Mouse (Mus musculus): Measurements from ENCODE around the gene Ebpl.

The Ebpl gene

GRCm38 (mm10) chr14:61360131-61360980 is at the start of gene Ebpl:
Ebpl (minus strand) TSS chr14:61360439.
- peak; percentile 87 for DNase-seq (ENCODE audit: low spot score)

DNA sequence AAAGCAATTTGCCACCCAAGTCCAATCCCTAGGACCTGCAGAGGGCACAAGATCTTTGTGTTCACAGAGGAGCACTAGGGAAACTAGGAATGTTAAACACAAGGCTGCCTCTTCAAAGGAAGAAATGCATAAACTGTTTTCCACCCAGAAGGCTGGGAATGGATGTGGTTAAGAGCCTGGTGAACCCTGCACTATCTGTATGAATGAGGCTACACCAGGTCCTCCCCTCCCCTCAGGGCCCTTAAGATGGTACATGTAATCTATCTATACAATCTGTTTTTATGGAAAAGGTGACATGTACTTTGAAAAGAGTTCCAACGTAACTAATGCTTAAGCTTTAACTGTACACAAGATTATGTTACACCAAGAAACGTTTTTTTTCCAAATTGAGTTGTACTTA is 49.8 kb upstream of the Ebpl start:
- no peak for DNase-seq (ENCODE audit: low spot score)

DNA sequence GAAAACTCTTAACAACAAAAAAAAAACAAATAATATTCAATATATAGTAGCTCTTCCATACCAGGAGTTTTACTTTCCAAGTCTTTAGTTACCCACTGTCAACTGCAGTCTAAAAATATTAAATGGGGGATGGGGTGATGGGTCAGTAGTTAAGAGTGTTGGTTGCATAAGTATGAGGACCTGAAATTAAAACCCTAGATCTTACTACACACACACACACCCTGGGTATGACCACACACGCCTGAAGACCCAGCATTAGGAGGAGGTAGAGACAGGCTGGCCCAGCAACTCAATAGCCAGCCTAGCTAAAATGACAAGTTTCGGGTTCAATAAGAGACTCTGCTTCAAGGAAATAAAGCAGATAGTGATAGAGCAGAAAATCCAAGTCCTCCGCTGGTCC is 46.8 kb upstream of the Ebpl start:
- no peak for DNase-seq (ENCODE audit: low spot score)

DNA sequence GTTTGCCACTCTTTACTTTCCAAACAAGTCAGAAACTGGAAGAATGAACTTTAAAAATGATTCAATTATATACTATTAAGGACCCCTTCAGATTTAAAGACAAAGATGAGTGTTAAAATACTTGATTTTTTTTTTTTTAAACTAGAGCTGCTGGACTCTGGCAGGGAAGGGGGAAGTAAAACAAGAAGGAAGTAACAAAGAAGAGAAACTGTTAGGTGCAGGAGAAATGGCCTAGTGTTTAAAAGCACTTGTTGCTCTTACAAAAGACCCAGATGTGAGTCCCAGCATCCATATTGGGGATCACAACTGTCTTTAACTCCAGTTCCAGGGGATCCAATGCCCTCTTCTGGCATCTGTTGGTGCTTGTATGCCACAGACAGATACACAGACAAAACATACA is 45.5 kb upstream of the Ebpl start:
- no peak for DNase-seq (ENCODE audit: low spot score)

DNA sequence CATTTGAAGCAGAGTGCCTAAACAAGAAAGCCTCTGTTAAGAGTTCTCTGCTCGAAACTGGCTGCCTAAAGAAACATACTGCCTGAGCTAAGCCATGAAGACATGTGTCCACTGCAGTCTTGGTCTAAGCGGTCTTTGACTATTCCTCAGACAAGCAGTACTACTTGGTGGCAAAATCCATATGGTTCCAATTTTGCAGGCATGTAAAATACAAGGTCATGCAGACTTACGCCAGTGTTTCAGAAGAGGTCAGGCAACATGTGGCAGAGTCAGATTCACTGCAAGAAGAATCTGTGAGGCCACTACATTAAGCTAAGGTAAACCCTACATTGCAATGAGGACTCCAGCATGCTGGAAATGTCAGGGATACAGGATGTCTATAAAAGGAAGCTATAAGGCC is 44.7 kb upstream of the Ebpl start:
- no peak for DNase-seq (ENCODE audit: low spot score)

GRCm38 (mm10) chr14:61394745-61395144 is 34.5 kb upstream of the Ebpl start:
- DNase-seq (ENCODE audit: low spot score): no peak

- no peak for DNase-seq (ENCODE audit: low spot score)
Measured at GRCm38 (mm10) chr14:61390586-61390985, 30.3 kb upstream of the Ebpl start.

GRCm38 (mm10) chr14:61367290-61367689 is 7.1 kb upstream of the Ebpl start:
- no peak for DNase-seq (ENCODE audit: low spot score)

- no peak for DNase-seq (ENCODE audit: low spot score)
Measured at GRCm38 (mm10) chr14:61364656-61365055, 4.4 kb upstream of the Ebpl start.

GRCm38 (mm10) chr14:61363734-61364133 is 3.5 kb upstream of the Ebpl start:
- no peak for DNase-seq (ENCODE audit: low spot score)

- no peak for DNase-seq (ENCODE audit: low spot score)
Measured at GRCm38 (mm10) chr14:61362268-61362667, 2.0 kb upstream of the Ebpl start.

DNA sequence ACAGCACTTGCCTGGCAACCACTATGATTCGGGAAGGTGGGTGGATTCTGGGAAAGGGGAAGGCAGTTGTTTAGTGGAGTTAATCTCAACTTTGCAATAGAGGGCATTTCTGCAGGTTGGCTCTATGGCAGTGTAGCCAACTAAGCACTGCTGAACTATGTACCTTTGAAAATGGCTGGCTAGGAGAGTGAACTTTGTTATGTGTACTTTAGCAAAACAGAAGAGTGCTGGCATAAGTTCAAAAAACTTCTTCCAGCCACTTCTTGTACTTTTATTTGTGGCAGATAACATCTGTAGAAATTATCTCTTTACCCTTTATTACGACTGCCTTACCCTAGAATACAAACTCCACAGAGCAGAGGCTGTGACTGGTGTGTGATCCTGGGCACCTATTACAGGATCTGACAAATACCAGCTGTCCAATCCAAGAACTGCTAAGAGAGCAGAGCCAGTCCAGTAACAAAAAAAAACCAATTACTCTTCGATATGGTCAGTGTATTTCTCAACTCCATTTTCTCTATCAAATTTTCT is 807 bp upstream of the Ebpl start:
- DNase-seq (ENCODE audit: low spot score): no peak

DNA sequence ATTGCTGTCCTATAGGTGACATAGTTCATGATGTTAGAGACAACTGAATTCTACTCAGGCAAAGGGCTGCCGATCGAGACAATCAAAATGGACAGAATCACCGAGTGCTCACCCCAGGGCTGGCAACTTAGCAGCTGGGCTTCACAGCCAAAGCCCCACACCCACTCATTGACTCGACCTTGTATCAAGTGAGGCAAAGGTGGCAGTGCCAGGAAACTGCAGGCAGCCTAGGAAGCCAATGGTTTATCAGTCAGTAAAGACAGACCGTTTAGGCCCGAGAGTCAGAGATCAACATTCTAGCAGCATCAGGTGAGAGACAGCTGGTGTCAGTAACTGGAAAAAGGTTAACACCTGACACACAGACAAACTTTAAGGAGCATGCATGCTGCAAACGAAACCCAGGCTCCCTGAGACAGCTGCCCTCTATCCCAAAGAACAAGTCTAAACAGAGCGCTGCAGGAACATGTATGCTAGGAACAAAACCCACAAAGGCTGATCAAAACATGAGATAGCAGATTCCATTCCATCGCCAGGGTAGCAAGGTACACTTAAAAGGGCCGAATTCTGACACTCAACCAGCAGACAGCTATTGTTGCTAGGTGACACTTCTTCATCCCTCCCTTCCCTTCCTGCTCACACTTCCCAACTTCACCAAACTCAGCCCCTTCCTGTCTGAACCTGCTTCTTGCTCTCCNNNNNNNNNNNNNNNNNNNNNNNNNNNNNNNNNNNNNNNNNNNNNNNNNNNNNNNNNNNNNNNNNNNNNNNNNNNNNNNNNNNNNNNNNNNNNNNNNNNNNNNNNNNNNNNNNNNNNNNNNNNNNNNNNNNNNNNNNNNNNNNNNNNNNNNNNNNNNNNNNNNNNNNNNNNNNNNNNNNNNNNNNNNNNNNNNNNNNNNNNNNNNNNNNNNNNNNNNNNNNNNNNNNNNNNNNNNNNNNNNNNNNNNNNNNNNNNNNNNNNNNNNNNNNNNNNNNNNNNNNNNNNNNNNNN is 5.7 kb downstream of the Ebpl start:
- no peak for DNase-seq (ENCODE audit: low spot score)

DNA sequence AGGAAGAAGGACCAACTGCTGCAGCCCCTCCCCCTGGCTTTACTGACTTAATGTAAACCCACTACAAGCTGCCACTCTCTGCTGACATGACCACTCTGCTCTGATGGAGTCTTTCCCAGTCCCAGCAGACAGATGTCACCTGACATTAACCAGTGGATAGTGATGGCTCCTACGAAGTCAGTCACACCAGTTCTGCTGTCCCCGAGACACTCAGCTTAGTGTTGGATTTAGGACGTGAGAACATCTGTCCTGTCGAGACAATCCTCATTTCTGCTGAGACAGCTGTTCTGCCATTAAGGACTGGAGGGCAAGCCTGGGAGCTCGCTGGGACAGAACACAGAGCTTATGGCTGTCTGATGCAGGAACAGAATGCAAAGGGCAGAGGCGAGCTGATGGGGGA is 9.4 kb downstream of the Ebpl start:
- no peak for DNase-seq (ENCODE audit: low spot score)

DNA sequence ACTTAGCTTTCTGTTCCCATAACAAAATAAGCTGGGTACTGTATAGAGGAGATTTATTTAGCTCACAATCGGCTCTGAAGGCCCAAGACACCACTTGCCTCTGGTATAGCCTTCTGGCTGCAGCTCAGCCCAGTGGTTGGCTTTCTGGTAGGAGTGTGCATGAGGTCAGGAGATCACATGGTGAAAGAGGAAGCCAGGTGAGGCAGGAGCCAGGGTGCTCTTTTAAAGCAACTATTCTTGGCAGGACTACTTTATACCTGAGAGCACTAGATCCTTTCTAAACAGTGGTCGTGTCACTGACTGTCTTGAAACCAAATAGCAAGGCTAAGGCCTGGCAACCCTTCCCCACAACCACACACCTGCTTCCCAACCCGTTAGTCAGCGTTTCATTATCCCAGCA is 10.4 kb downstream of the Ebpl start:
- no peak for DNase-seq (ENCODE audit: low spot score)

- no peak for DNase-seq (ENCODE audit: low spot score)
Measured at GRCm38 (mm10) chr14:61346827-61347698, 13.2 kb downstream of the Ebpl start.

GRCm38 (mm10) chr14:61344590-61344989 is 15.6 kb downstream of the Ebpl start:
- no peak for DNase-seq (ENCODE audit: low spot score)

DNA sequence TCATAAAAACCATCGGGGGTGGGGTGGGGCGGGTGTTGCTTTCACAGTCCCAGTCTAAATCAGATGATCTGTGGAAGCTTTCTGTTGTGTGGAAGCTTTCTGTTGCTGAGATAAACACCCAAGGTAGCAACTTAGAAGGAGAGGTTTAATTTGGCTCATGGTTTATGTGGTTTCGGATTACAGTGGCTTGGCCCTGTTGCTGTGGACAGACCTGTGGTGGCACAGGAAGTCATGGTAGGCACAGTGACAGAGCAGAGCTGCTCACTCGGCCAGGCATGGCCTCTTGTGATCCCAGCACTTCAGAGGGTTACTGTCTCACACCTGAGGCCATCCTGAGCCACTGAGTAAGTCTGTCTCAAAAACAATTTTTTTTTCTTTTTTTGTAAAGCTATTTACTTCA is 20.9 kb downstream of the Ebpl start:
- DNase-seq (ENCODE audit: low spot score): no peak

DNA sequence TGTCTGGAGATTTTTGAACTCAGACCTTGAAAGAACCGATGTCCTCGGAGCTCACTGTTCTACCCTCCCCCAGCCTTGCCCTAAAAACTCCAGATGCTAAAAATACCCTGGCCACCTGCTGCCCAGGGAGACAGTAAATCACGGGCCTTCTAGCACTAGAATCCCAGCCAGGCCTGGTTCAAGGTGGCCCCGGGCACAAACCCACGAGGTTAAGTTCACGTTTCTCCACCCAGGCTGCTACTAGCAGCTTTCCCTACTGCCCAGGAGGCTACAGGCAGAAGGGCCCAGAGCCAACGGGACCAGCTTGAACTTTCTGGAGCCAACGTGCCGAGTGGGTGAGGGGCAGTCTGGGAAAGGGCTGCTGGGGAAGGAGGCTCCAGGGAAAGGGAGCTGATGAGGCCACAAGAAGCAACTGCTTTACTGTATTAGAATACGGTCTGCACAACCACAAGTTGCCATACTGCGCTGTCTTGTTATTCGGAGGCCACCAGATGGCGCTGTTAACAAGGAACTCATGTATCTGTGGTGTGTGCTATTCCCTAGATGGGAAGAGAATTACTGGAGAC is 29.2 kb downstream of the Ebpl start:
- peak; percentile 88 for DNase-seq (ENCODE audit: low spot score)

- no peak for DNase-seq (ENCODE audit: low spot score)
Measured at GRCm38 (mm10) chr14:61330591-61330990, 29.6 kb downstream of the Ebpl start.

Measured in urinary bladder, postnatal 25 days (tissue).